Mouse (Mus musculus) frontal cortex, postnatal 10 days (tissue): ENCODE data around the gene Rprml.

Experiments
- DNase-seq, 2 experiments: peaks; one replicate each; pipeline ENCODE4 v3.0.0; 2022; ENCODE audit warnings: low spot score in 2 of 2, mixed read lengths in 1 of 2

The Rprml gene

DNA sequence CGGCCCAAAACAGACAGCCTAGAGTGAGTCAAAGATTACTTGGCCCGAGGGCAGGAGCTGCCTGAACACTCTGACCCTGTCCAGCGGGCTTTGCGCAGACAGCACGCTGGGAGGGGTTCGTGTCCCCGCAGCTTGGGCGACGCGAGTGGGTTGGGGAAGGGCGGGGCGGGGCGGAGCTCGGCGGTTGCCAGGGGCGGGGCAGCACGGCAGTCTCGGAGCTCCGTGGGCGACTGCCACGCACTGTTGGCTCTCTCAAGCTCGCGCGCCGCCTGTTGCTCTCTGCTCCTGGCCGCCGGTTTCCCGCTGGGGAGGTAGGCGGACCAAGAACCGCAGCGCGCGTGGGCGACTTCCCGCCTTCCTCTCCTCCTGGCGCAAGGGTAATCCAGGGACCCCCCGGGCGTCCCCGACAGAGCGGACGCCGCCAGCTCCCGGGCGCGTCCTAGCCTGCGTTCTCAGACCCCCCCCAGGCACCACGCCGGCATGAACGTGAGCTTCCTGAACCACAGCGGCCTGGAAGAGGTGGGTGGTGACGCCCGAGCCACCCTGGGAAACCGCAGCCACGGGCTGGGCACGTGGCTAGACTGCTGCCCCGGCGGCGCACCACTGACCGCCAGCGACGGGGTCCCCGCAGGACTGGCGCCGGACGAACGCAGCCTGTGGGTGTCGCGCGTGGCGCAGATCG lies at the start of gene Rprml:
Rprml (plus strand) TSS at position 270 of the 682 bp plus-strand sequence.
- peak; percentile 82 to 83 for DNase-seq

DNA sequence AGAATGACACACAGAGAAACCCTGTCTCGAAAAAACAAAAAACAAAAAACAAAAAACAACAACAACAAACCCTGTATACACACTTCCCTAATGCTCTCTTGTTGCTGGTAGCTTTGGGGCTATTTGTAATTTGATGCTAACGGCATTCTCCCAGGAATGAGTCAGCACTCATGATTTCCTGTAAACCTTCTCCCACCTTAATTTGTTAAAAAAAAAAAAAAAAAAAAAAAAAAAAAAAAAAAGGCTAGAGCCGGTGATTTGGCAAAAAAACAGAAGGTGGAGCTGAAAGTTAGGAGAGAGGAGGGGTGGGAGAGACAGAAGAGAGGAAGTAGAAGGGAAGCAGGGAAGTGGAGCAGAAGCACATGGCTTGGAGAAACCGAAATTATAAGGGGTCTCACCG lies 42.8 kb upstream of the Rprml start:
- DNase-seq: no peak

DNA sequence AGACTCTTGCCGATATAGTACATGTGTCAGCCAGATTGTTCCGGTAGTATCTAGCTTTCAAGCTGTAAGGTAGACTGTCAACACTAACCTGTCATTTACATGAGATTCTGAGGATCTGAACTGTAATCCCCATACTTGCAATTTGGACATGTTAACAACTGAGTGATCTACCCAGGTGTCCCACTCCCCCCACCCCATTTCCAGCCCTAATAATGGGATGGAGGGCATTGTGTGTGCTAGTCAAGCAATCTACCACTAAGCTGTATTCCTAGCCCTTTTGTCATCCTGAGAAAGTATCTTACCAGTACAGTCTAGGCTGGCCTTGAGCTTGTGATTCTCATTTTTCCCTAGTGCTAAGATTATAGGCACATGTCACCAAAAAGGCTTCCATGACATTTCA lies 38.6 kb upstream of the Rprml start:
- DNase-seq: no peak

DNA sequence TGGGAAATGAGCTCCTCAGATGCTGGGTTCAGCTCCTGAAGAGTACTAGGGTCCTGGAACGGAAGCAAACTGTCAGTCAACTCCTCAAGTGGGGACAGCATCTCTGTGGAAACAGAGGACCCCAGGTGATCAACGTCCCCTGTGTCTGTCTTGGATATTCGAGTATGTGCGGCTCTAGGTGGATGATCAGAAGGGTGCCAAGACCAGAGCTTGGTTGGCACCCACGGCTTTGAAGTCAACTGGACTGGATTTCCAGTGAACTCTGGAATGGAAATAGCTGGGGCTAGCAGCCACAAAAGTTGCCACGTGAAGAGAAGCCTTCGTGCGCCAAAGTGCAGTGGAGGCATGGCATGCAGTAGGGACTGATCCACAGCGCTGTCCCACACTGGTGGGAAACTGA lies 28.3 kb upstream of the Rprml start, which contains the start of gene Gm884:
Gm884 (minus strand) TSS at position 101 of the 400 bp plus-strand sequence.
- no peak for DNase-seq

DNA sequence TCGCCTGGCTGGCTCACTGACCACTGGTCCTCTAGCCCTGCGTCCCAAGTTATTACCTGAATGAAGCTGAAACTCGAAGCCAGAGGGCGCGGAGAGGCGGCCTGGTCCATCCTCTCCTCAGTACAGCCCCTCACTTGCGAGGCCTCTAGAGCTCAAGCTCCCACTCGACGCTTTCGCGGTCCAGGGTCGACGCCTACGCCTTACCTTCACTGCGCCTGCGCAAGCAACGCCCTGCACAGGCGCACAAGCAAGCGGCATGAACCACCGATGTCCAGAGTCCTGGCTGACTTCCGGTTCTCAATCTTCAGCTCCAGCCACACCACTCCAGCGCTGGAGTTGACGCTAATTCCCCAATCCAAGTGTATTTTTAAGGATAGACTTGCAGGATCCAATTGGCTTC lies 21.9 kb upstream of the Rprml start:
- DNase-seq: no peak

DNA sequence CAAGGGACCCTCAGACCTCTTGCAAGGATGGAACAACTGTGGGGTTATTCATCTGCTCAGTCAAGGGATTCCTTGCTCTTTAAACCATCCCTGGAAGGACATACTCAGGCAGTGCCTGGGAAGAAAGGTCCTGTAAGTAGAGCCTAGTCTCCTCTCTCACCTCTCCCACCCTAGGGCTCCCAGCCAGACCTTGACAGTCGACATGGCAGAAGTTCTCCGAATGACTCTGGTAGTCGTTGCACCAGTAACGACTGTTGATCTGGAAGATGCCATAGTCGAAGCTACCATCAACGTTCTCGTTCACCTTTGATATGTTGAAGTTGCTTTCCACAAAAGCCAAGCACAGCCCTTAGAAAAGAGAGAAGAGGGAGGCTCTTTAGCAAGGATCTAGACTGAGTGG lies 14.6 kb upstream of the Rprml start:
- DNase-seq: no peak

DNA sequence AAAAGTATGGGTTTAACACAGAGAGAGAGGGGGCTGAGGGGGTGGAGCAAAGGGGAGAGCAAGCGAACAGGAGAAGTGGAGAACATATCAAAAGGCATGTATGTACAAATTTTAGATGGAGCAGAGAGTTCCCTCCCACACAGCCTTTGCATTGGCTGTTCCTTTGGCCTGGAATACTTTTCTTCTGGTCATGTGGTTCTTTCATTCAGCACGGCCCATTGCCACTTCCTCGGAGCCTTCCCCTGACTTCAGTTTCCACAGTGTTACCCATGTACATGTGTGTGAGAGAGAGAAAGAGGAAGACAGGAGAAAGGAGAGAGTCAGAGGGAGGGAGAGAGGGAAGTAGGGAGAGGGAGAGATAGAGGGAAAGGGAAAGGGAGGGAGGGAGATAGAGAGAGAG lies 13.9 kb upstream of the Rprml start:
- DNase-seq: no peak

DNA sequence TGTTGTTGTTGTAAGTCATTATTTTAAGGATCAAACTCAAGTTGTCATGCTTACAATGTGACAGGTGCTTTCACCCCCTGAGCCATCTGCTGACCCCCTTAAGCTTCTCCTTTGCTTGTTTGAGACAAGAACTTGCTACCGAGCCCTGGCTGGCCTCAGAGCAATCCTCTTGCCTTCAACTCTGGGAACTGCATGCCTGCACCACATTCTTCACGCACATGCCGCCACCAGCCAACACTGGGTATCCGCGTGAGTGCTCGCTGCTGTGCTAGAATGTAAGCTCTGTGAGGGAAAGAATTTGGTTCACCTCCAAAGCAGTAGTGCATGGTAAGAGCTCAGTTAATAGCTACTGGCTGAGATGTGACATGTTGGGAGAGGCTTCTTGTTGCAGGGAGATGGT lies 13.1 kb upstream of the Rprml start:
- no peak for DNase-seq

DNA sequence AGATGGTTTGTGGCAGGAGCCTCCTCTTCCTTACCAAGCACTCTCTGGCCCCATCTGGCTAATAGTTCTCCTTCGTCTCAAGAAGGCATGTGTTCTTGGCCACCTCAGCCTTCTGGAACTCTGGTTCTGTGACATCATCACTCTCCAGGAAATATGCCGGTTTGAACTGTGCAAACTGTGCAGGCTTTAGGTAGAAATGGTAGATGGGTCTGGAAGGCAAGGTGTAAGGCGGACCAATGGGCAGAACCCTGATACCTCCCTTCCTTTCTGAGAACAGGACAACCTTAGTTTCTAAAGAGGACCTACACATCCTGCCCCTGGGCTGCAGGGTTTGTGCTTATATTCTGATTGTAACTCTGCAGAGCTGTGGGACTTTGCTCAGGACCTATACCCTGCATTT lies 10.6 kb upstream of the Rprml start, which contains the start of gene Lyzl6:
Lyzl6 (minus strand) TSS at position 101 of the 400 bp plus-strand sequence.
- DNase-seq: no peak

DNA sequence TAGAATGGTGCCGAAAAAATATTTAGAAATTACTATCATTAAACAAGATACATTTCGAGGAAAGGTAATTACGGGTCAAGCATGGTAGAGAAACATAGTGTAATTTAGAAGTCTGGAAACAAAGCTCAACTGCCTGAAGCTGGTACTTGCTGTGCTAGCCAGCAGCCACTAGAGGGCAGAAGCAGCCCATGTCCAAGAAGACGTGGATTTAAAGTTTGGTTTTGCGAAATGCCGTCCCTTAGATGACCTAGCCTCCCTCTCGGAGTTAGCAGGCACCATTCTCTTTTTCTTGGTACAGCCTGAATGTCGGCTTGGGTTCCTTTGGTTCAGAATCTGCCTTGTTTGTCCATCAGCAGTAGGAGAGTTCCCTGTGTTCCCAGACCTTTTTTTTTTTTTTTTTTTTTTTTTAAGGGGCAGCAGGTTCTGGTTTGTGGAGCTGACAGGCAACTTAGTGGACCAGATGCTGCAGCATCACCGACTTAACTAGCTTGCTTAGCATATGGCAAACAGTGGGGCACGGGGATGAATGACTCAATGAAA lies 9.9 kb upstream of the Rprml start:
- peak in 1 of 2 experiments; percentile 59 for DNase-seq

DNA sequence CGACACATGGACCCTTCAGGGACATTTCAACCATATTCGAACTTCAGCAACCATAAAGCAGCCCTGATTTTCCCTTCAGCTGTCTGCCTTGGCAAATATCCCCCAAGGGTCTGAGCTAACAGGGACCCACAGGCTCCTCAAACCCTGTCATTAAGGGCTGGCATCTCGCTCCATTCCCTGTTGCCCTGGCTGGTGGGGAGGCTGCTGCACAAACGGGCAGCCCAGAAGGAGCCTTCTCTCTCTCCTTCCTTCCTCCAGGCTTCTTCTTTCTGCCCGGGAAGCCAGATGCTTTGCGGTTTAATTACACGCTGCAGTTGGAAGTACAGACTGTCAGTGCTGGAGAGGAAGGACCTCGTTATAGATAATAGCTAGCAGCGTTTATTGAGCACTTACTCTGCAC lies 6.2 kb upstream of the Rprml start:
- no peak for DNase-seq

DNA sequence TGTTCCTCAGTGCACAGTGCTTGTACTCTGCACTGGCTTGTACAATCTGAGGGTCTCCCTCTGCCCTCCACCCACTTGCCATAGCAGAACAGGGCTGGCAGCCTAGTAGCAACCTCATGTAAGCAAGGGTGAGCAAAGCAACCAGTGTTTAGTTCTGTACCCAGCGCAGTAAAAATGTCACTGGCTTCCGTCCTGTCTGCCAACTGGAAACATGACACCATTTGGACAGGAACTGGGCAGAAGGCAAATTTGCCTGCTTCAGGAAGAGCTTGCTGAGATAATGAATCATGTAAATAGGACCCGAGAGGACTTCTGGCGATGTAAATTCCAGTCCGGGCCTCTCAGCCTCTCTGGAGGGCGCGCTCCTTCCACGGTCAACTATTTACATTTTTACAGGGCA lies 3.6 kb upstream of the Rprml start:
- no peak for DNase-seq

DNA sequence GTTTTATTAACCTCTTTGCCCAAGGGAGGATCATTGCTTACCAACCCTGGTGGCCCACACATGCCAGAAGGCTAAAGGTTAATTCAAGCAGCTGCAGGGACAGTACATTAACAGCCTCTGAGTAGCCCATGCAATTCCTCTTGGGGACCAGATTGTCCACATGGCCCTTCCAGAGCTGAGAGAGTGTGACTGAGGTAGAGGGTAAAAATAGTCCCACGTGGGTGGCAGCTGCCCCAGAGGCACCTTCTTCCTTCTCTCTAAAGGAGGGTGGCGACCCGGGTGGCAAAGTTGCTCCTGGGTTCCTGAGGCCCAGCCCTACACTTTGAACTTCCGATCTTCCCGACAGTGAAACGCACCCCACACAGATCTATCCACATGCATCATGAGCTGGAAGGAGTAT lies 3.1 kb upstream of the Rprml start:
- DNase-seq: peak in 1 of 2 experiments; percentile 2

DNA sequence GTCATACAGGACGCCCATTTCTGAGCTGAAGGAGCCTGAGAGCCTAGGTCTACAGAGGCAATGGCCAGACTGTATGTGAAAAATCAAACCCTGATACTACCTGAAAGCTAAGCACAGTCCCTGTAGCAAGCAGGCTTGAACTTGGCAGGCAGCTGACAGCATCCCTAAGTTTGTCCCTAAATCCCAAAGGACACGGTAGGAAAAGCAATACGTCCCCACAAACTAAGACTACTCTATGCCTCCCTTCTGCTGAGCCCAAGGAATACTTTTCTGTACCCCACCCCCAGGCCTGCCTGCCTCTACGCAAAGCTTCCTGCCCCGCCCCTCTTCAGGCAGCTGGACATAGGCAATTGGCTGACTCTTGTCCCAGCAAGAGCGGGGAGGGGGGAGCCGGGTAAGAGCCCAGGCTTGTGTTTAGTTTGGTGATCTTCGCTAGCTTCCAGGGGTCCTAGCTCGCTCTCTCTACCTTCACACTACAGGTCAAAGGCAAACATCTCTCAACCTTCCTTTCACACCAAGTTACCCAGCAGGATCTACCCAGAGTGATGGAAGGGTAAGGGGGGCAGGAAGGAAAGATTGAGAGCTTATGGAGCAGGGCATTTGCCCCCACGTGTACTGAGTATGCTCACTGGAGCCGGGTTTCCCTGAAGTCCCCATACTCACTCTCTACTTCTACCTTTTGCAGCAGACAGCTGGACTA lies 1.3 kb upstream of the Rprml start:
- no peak for DNase-seq

DNA sequence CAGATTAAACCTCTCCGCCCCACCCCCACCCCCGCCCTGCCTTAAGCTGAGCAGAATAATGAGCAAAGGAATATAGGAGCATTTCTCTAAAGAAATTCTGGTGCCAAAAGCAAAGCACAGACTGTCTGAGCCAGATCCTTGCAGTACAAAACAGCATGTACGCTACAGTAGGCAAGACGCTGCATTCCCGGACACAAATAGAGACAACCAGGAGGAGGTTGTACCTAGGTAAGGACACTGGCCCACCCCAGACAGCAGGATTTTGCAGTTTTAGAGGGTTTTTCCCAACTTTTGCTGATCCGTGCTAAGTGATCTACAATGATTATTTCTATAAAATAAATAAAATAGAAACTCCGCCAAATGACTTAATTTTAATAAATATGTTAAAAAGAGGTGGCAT lies 714 bp upstream of the Rprml start:
- DNase-seq: no peak

DNA sequence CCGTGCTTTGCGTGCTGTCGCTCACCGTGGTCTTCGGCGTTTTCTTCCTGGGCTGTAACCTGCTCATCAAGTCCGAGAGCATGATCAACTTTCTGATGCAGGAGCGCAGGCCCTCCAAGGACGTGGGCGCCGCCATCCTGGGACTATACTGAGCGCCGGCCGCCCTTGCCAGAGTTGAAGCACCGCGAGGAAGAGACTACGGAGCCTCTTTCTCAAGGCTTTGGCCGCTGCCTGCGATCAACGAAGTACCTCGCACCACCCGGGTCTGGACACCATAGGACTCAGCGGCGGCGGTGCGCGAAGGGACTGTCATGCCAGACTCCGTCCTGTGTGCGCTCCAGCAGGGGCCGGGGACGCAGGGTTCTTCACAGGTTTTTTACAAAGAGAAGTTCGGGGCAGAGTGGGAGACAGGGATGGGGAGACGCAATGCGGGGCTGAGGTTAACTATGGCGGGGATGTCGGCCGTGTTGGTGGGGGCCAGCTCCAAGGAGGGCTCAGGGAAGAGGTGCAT lies 668 bp downstream of the Rprml start:
- DNase-seq: no peak

DNA sequence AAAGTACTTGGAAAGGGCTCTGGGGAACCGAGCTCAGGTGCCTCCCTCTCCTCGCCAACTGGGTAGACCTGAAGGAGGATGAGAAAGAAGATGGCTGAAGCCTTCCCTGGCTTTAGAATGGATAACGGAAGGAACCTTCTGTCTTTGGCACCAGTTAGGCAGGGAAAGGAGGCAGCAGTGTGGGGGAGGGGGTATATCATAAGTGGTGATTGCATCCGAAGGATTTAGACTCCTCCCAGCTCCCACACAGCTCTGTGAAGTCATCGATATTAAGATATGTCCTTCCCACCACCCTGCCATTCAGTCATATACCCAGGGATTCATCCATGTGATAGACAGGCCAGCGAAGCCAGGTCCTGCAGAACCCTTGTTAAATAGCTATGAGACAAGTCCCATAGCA lies 2.1 kb downstream of the Rprml start:
- DNase-seq: peak in 1 of 2 experiments; percentile 65

DNA sequence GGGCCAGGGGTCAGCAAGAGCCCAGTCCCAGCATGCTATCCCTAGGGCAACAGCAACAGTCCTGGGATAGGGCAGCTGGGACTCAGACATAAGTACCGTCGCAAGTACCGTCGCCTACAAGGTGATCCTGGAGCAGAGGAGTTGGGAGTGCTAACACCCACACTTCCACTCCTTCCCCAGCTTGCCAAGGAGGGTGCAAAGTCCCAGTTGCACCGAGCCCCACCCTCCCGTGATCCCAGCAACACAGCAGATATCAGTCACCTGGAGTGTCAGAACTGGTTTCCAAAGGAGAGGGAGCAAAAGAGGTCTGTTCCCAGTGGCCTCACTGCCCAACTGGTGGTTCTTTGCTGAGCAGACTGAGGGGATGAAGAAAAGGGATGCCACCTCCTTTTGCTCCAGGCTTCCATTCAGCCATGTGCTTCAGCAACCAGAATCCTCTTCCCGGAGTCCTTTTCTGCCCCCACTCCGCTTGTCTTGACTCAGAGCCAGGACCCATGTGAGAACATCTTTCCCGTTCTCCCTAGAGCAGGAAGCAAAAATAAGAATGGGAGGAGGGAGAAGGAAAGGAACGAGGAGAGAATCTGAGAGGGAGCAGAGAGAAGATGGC lies 4.1 kb downstream of the Rprml start:
- peak in 1 of 2 experiments; percentile 47 for DNase-seq

DNA sequence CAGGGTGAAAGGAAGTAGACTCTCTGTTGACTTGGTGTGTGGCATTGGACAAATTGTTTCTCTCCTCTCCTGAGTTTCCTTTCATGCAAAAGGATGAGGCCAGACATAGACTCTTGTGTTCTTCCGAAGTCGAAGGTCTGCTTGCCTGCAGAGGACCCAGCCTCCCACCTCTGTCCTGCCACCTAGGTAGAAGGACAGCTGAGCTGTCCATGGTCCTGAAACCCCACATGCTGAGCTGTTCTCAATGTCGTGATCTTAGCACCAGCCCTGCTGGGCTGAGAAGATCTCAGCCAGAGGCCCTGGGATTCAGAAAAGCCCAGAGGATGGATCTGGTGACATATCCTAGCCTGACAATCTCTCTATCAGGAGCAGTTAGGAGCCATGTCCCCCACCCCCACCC lies 7.2 kb downstream of the Rprml start:
- DNase-seq: no peak

DNA sequence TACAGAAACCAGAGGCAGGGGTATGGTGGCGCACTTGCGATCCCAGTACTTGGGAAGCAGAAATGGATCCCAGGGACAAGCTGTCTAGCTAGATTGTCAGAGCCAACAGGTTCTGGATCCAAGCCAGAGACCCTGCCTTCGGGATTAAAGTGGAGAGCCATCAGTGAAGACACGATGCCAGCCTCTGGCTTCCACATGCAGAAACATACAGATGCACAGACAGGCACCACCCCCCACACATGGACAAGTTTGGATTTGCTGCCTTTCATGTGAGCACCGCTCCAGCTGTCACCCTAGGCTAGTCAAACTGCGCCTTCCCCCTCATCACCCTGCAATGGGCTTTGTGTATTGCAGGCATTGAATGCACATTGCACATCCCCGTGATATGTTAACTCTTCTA lies 8.8 kb downstream of the Rprml start:
- DNase-seq: no peak

DNA sequence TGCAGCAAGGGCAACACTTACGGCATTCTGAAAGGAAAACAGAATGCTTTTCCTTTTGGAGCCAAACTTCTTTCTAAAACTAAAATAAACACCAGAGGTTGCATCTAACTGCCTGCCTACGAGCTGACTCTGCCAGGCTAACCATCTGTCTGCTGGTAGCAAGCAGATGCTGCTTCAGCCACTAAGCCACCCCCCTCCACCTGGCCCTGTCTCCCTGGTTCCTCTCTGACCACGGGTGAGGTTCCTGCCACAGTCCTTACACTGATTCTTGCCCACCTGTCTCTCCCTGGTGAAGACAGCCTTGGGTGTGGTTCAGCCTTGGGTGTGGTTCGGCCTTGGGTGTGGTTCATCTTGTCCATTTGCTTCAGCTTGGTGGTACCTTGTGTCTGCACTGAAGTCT lies 12.5 kb downstream of the Rprml start:
- no peak for DNase-seq

DNA sequence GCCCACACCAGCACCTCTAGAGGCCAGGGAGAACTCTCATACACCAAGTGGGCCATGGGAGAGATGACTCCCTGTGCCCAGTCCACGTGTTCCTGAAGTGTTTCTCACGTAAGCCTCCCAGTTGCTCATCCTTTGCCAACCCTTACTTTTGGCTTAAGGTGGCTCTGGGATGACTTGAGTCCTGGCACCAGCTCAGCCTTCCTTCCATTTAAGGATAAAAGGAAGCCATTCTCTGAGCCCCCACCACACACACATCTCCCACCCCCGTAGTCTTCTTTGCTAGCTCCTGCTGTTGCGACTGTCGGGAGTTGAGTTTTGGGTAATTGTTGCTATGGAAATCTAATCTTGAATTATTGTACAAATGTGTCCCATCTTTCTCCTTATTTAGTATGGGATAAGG lies 13.2 kb downstream of the Rprml start:
- DNase-seq: peak; percentile 54 to 78
